Mouse (Mus musculus) heart, embryonic 14.5 days (tissue): Measurements from ENCODE around the gene Zscan22. TPM values are rescaled to one million over a fixed set of nuclear protein-coding genes. Genes with fewer than 3 reads are reported as not detected.
"Not testable (repeated sequence)": the region's sequence is repeated elsewhere in the genome, so short reads cannot be mapped to it uniquely, and the experiment has no call there.

ENCODE experiments used
- ATAC-seq: fragments of 200-750 bp; cut with Nextera tagmentation; 2 replicates; pipeline ENCODE4 v1.8.0; 2017; ENCODE audit warnings: low read depth, moderate TSS enrichment; ENCODE audit not compliant: insufficient number of reproducible peaks, insufficient read depth, low FRiP score
- H3K27ac ChIP-seq, 2 experiments: fragments of 200-500 bp in 1 of 2; fragments of 300-500 bp in 1 of 2; sonication (generic) in 1 of 2; replicated peaks in 1 of 2; 2 replicates each; pipeline ENCODE4 v1.5.1; 2012 to 2014; ENCODE audit warnings: low read depth in 2 of 2, low read length in 2 of 2, control low read depth in 1 of 2, mild to moderate bottlenecking in 1 of 2, mixed read lengths in 1 of 2; ENCODE audit not compliant: control insufficient read depth in 1 of 2, insufficient read depth in 1 of 2
- H3K27me3 ChIP-seq: fragments of 300-500 bp; sonication (generic); 2 replicates; pipeline ENCODE4 v1.6.1; 2014; ENCODE audit warnings: mild to moderate bottlenecking, low read length, control low read depth; ENCODE audit not compliant: control insufficient read depth, insufficient read depth
- H3K36me3 ChIP-seq: fragments of 300-500 bp; sonication (generic); 2 replicates; pipeline ENCODE4 v1.6.1; 2014; ENCODE audit warnings: mild to moderate bottlenecking, control low read depth, low read length, mixed read lengths; ENCODE audit not compliant: control insufficient read depth, insufficient read depth
- H3K4me1 ChIP-seq, 2 experiments: fragments of 200-500 bp in 1 of 2; fragments of 300-500 bp in 1 of 2; sonication (generic) in 1 of 2; 2 replicates each; pipeline ENCODE4 v1.6.1; 2012 to 2014; ENCODE audit warnings: low read length in 2 of 2, control low read depth in 1 of 2, mixed read lengths in 1 of 2; ENCODE audit not compliant: control insufficient read depth in 2 of 2, insufficient read depth in 2 of 2
- H3K4me2 ChIP-seq: fragments of 300-500 bp; sonication (generic); 2 replicates; pipeline ENCODE4 v1.6.1; 2014; ENCODE audit warnings: mild to moderate bottlenecking, low read length
- H3K4me3 ChIP-seq, 2 experiments: fragments of 200-500 bp in 1 of 2; fragments of 300-500 bp in 1 of 2; sonication (generic) in 1 of 2; 2 replicates each; pipeline ENCODE4 v1.5.1; 2012 to 2014; ENCODE audit warnings: low read length in 2 of 2, mild to moderate bottlenecking in 2 of 2, control low read depth in 1 of 2, low read depth in 1 of 2, moderate library complexity in 1 of 2; ENCODE audit not compliant: control insufficient read depth in 1 of 2, insufficient read depth in 1 of 2
- H3K9ac ChIP-seq: fragments of 300-500 bp; sonication (generic); 2 replicates; pipeline ENCODE4 v1.6.1; 2014; ENCODE audit warnings: mild to moderate bottlenecking, low read length
- H3K9me3 ChIP-seq: fragments of 300-500 bp; sonication (generic); 2 replicates; pipeline ENCODE4 v1.6.1; 2016; ENCODE audit warnings: low read length, control low read depth; ENCODE audit not compliant: control insufficient read depth
- WGBS: fragments of 180-500 bp; shearing (Covaris S2); extraction: QIAGEN DNeasy Blood & Tissue Kit; methylation state at CpG from one replicate; pipeline ENCODE4 v1.1.7; 2014; 5-methylcytosine and 5-hydroxymethylcytosine counted together
- polyA plus RNA-seq: library from polyadenylated mRNA; unstranded; fragments of >200 nt; fragmentation: Nextera tagmentation; extraction: Ambion mirVana; gene quantifications from 2 replicates; pipeline ENCODE4 v1.2.1, GENCODE M21; 2014

The Zscan22 gene
- 12.7 TPM in 2 replicates for polyA plus RNA-seq

GRCm38 (mm10) chr7:12897655-12898410 lies at the start of gene Zscan22:
Gene Zscan22, plus strand, starts transcription at chr7:12897815.
- peak within 1 kb of the TSS; percentile 53 to 93 for H3K4me3 ChIP-seq
- H3K4me1 ChIP-seq = peaks cover 3 to 8% of the 10 kb centered on the region in 2 experiments
- H3K4me2 ChIP-seq = peak within 1 kb of the TSS; percentile 65
- H3K27ac ChIP-seq = peak within 1 kb of the TSS; percentile 29 to 73; a peak in 2 of 4 replicates
- H3K9ac ChIP-seq = peak within 1 kb of the TSS; percentile 80
- 4% methylated on average over 36 of the region's 36 CpGs for WGBS
- peak; percentile 97 for ATAC-seq
- H3K36me3 ChIP-seq = 0 out of 2 replicates have a peak, but pooled peaks cover 5% of the 10 kb centered on the region
- no peaks in the 10 kb centered on the region for H3K9me3 ChIP-seq
- H3K27me3 ChIP-seq = no peaks in the 10 kb centered on the region

GRCm38 (mm10) chr7:12874301-12874700 lies 23.3 kb upstream of the Zscan22 start:
- peaks cover 4% of the 10 kb centered on the region; the same call in 1 of the 2 replicates for H3K9me3 ChIP-seq
- H3K27me3 ChIP-seq = no peaks in the 10 kb centered on the region
- 15% methylated on average over 3 of the region's 3 CpGs for WGBS
- H3K4me3 ChIP-seq = no peak overlapping the region
- no peak overlapping the region for H3K9ac ChIP-seq
- H3K4me2 ChIP-seq = no peak overlapping the region
- H3K27ac ChIP-seq = no peak overlapping the region
- H3K4me1 ChIP-seq = no peaks in the 10 kb centered on the region
- H3K36me3 ChIP-seq = no peaks in the 10 kb centered on the region
- ATAC-seq = no peak

GRCm38 (mm10) chr7:12880036-12880435 lies 17.6 kb upstream of the Zscan22 start:
- Histone ChIP-seq H3K4me2 (no peak overlapping the region), H3K4me3 (no peak overlapping the region), H3K36me3 (peaks cover 12% of the 10 kb centered on the region), H3K27ac (no peak overlapping the region), H3K9ac (no peak overlapping the region), H3K27me3 (no peaks in the 10 kb centered on the region), H3K9me3 (no peaks in the 10 kb centered on the region), H3K4me1 (peaks cover 2 to 6% of the 10 kb centered on the region in 2 experiments; a peak in 3 of 4 replicates)
- ATAC-seq = no peak

- not testable (repeated sequence) for H3K9me3 ChIP-seq, H3K27me3 ChIP-seq, H3K27ac ChIP-seq, H3K4me1 ChIP-seq, ATAC-seq
- 44% methylated on average over 8 of the region's 8 CpGs for WGBS
- peak overlapping the region; percentile 90 for H3K4me2 ChIP-seq
- H3K9ac ChIP-seq = 0 out of 2 replicates have a peak overlapping the region, but pooled peaks have one; percentile 34
- H3K4me3 ChIP-seq = peak overlapping the region; percentile 49 to 84
- H3K36me3 ChIP-seq = peaks cover 17% of the 10 kb centered on the region
Observed at GRCm38 (mm10) chr7:12880497-12880896, 17.1 kb upstream of the Zscan22 start.

GRCm38 (mm10) chr7:12880911-12881660 lies 16.5 kb upstream of the Zscan22 start, which contains the start of gene Zfp128:
Gene Zfp128, plus strand, starts transcription at chr7:12881177.
- Histone ChIP-seq H3K4me1 (peaks cover 2 to 6% of the 10 kb centered on the region in 2 experiments; a peak in 3 of 4 replicates), H3K9me3 (no peaks in the 10 kb centered on the region), H3K4me3 (peak within 1 kb of the TSS; percentile 75 to 84), H3K27me3 (no peaks in the 10 kb centered on the region), H3K27ac (peak within 1 kb of the TSS in 1 of 2 experiments; percentile 25; a peak in 2 of 4 replicates), H3K36me3 (peaks cover 23% of the 10 kb centered on the region), H3K4me2 (peak within 1 kb of the TSS; percentile 90), H3K9ac (peak within 1 kb of the TSS; percentile 86)
- peak; percentile 98 for ATAC-seq
- WGBS = 1% methylated on average over 35 of the region's 35 CpGs

GRCm38 (mm10) chr7:12886563-12887266 lies 10.9 kb upstream of the Zscan22 start:
- H3K9ac ChIP-seq = no peak overlapping the region
- H3K4me3 ChIP-seq = no peak overlapping the region
- no peak for ATAC-seq
- WGBS = 90% methylated on average over 12 of the region's 12 CpGs
- no peaks in the 10 kb centered on the region for H3K9me3 ChIP-seq
- H3K27me3 ChIP-seq = no peaks in the 10 kb centered on the region
- H3K4me1 ChIP-seq = peaks cover 0 to 3% of the 10 kb centered on the region in 2 experiments; a peak in 2 of 4 replicates
- H3K27ac ChIP-seq = no peak overlapping the region
- H3K4me2 ChIP-seq = no peak overlapping the region
- H3K36me3 ChIP-seq = peaks cover 76% of the 10 kb centered on the region

GRCm38 (mm10) chr7:12887585-12887984 lies 10.0 kb upstream of the Zscan22 start:
- H3K36me3 ChIP-seq = peaks cover 82% of the 10 kb centered on the region
- no peak overlapping the region for H3K27ac ChIP-seq
- H3K4me2 ChIP-seq = no peak overlapping the region
- no peaks in the 10 kb centered on the region for H3K27me3 ChIP-seq
- H3K4me1 ChIP-seq = no peaks in the 10 kb centered on the region; a peak in 1 of 4 replicates
- no peak for ATAC-seq
- H3K9me3 ChIP-seq = no peaks in the 10 kb centered on the region
- WGBS = 92% methylated on average over 5 of the region's 5 CpGs
- no peak overlapping the region for H3K9ac ChIP-seq
- no peak overlapping the region for H3K4me3 ChIP-seq
